Mouse (Mus musculus) cerebellum, adult 2 months (tissue): ENCODE measurements around the gene Slc24a5.

ENCODE experiments used
- CTCF ChIP-seq: fragments of 200-500 bp; IDR thresholded peaks from 2 replicates; pipeline ENCODE4 v1.5.1; 2011; ENCODE audit warnings: low read depth, mild to moderate bottlenecking, control low read depth, low read length, moderate library complexity, borderline replicate concordance; ENCODE audit not compliant: insufficient read depth
- POLR2A ChIP-seq: fragments of 200-500 bp; IDR thresholded peaks from 2 replicates; pipeline ENCODE4 v1.6.1; 2011; ENCODE audit warnings: low read length, control low read depth, borderline replicate concordance; ENCODE audit not compliant: insufficient read depth

DNA sequence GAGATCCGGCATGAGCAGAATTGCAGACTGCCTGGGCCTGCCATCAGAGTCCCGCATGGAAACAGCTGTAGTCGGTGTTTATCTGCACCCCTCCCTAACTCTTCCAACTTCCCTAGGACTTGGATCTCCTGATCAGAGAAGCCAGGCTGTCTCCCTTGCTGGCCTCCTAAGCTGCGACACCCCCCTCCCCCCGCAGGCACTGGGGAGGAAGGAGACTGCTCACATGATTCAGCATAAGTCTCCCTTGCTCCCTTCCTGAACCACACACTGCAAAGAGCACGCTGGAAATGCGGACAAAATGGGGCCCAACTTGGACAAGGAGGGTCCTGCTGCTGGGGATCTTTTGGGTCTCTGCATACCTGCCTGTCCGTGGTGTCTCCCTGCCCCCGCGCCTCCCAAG is at the start of gene Slc24a5:
- TF ChIP-seq CTCF (no peak), POLR2A (no peak)
